ENCODE assay signal across 8 mouse cellular contexts in genomic region chr6:114873808-114874137, GRCm38 (mm10).
DNase-seq lines count a peak whose midpoint lies in the region; ATAC-seq and TF ChIP-seq lines count a peak whose summit lies in the region.

No protein-coding gene starts in this region.

- no peak for DNase-seq in heart, adult 18-20 months
- no peak for DNase-seq in G1E (ENCODE audit: low spot score)
- no peak for DNase-seq in forebrain, postnatal 0 days
- no peak for DNase-seq in cerebellum, postnatal 14 days
- no peak for DNase-seq in left cerebral cortex, postnatal 14 days (ENCODE audit: low spot score in 2 of 2)

- H3K27me3 ChIP-seq in heart, embryonic 14.5 days (ENCODE audit: control insufficient read depth, insufficient read depth, low read length), result no peaks in the 10 kb centered on the region
- no peaks in the 10 kb centered on the region for H3K27me3 ChIP-seq in G1E (ENCODE audit: insufficient read depth, low read length)
- H3K27me3 ChIP-seq in forebrain, postnatal 0 days (ENCODE audit: insufficient read depth, low read length), result no peaks in the 10 kb centered on the region

- peak overlapping the region; percentile 46 to 48 for H3K4me3 ChIP-seq in heart, embryonic 14.5 days (ENCODE audit: control insufficient read depth in 1 of 2, insufficient read depth in 1 of 2, low read depth in 1 of 2, low read length in 2 of 2)
- H3K4me3 ChIP-seq in G1E (ENCODE audit: low read depth, low read length), result peak overlapping the region; percentile 74
- H3K4me3 ChIP-seq in forebrain, postnatal 0 days (ENCODE audit: low read depth, low read length), result peak overlapping the region; percentile 33; the same call in 1 of the 2 replicates
- peak overlapping the region; percentile 52; the same call in 1 of the 2 replicates for H3K4me3 ChIP-seq in macrophage (ENCODE audit: inconsistent target)

- no peak for ATAC-seq in heart, embryonic 14.5 days (ENCODE audit: insufficient number of reproducible peaks, insufficient read depth, low FRiP score, low read depth)
- ATAC-seq in G1E (ENCODE audit: extremely low read depth, insufficient number of reproducible peaks, low FRiP score, poor library complexity, severe bottlenecking), result peak; percentile 16; the same call in 1 of the 2 replicates
- ATAC-seq in forebrain, postnatal 0 days, result no peak
- ATAC-seq in monocyte, adult 5-6 weeks (replicated peaks; ENCODE audit: insufficient number of reproducible peaks, low FRiP score, low TSS enrichment, poor library complexity, severe bottlenecking), result no peak

- H3K4me2 ChIP-seq in heart, embryonic 14.5 days (ENCODE audit: low read length), result peak overlapping the region; percentile 87
- peak overlapping the region; percentile 64 for H3K4me2 ChIP-seq in forebrain, postnatal 0 days (ENCODE audit: low read depth)

- 70% methylated on average over 3 of the region's 3 CpGs for WGBS in heart, embryonic 14.5 days
- 54% methylated on average over 3 of the region's 3 CpGs for WGBS in forebrain, postnatal 0 days
- WGBS in macrophage (ENCODE audit: missing documents), result 53% methylated on average over 3 of the region's 3 CpGs

- peak overlapping the region; percentile 96 for H3K27ac ChIP-seq in heart, embryonic 14.5 days (replicated peaks in 1 of 2; ENCODE audit: control insufficient read depth in 1 of 2, insufficient read depth in 1 of 2, low read depth in 2 of 2, low read length in 2 of 2)
- H3K27ac ChIP-seq in forebrain, postnatal 0 days (ENCODE audit: low read depth, low read length), result peak overlapping the region; percentile 95
- H3K27ac ChIP-seq in macrophage, result peak overlapping the region; percentile 91

- intact Hi-C loops in left cerebral cortex, postnatal 14 days (cut with DNase I), result no loop called here

- no peak for TF ChIP-seq CTCF in G1E (IDR thresholded peaks at IDR 0.05; ENCODE audit: low read depth, low read length)
- no peak for TF ChIP-seq CTCF in forebrain, postnatal 0 days (IDR thresholded peaks at IDR 0.05; ENCODE audit: low read depth)

- H3K9ac ChIP-seq in heart, embryonic 14.5 days (ENCODE audit: low read length), result peak overlapping the region; percentile 81
- H3K9ac ChIP-seq in forebrain, postnatal 0 days, result peak overlapping the region; percentile 62

- peaks cover 87% of the 10 kb centered on the region for H3K79me2 ChIP-seq in macrophage (ENCODE audit: inconsistent target)

- H3K36me3 ChIP-seq in heart, embryonic 14.5 days (ENCODE audit: control insufficient read depth, insufficient read depth, low read length), result peaks cover 11% of the 10 kb centered on the region
- H3K36me3 ChIP-seq in G1E (replicated peaks) (peaks cover 76% of the 10 kb centered on the region), macrophage (ENCODE audit: inconsistent target) (no peaks in the 10 kb centered on the region)
- H3K36me3 ChIP-seq in forebrain, postnatal 0 days (ENCODE audit: insufficient read depth), result no peaks in the 10 kb centered on the region

- H3K4me1 ChIP-seq in heart, embryonic 14.5 days (ENCODE audit: control insufficient read depth in 2 of 2, insufficient read depth in 2 of 2, low read length in 2 of 2), result peaks cover 60 to 87% of the 10 kb centered on the region in 2 experiments
- peaks cover 74% of the 10 kb centered on the region for H3K4me1 ChIP-seq in G1E (ENCODE audit: insufficient read depth, low read depth, low read length)
- peaks cover 38% of the 10 kb centered on the region for H3K4me1 ChIP-seq in forebrain, postnatal 0 days (ENCODE audit: insufficient read depth)

- no peaks in the 10 kb centered on the region for H3K9me3 ChIP-seq in heart, embryonic 14.5 days (ENCODE audit: control insufficient read depth, low read length)
- H3K9me3 ChIP-seq in G1E (replicated peaks), result no peaks in the 10 kb centered on the region
- no peaks in the 10 kb centered on the region for H3K9me3 ChIP-seq in forebrain, postnatal 0 days (ENCODE audit: low read length)
